Mouse (Mus musculus): ENCODE measurements at regions not wholly inside any gene's neighbourhood (a gene's known extent, or its start where the extent isn't known, plus 50 kb on each side); places are given as distances from the start of the nearest gene placed in this dataset.
"Not testable (repeated sequence)": the region's sequence is repeated elsewhere in the genome, so short reads cannot be mapped to it uniquely, and the experiment has no call there.

DNA sequence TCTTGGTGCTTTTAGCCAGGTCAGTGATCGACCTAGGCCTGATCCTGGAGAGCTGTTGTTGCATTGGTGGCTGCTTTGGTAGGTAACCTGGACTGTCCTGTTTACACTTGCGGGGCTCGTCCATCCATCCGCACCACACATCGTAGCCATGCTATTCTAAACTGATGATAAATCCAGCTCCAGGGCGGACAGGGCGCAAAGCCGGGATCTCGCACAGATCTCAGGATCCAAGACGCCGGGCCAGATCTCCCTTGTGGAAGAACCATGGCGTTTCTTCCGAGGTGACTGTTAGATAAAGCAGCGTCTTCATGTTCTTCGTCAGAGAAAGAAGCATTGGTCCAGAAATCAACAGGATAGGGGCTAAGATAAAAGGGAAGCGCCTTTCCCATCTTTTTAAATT lies 115.6 kb downstream of the Sec16b start:
- not testable (repeated sequence) for DNase-seq

- DNase-seq, result no peak
These were observed 126.1 kb downstream of the Sec16b start for GRCm38 (mm10) chr1:157632586-157632985.

DNA sequence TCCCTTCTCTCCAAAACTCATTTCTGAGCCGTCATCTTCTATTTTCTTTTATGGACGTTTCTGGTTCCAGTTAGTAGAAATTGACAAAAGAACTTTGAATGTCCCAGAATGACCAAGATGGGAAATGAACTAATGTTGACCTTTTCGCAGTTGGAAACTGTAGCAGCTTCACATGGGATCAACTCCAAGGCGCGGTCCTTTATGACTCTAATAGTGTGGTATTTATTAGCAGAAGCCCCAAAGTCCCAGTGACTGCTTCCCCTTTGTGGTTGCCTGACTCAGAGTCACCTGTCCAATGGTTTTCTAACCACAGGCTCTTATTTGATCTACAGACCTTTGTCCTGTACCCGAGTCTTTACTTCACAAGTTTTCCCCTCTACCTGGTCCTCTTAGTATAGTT lies 126.9 kb downstream of the Sec16b start:
- no peak for DNase-seq

DNA sequence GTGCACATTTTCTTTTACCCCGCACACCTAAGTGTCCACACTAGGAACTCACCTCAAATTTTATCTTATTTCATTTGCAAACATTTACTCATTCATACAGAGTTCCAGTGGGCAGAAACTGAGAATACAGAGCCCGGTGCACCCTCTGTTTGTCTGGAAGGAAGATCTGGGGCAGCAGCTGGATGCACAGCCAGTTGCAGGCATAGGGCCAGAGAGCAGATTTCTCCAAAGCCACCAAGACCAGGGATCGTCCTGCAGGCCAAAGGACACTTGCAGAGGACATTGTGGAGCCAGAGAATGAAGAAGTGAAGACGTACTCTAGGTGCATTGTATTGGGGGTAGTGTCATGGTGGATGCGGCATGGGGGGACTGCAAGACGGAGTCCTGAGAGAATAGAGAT lies 129.2 kb downstream of the Sec16b start:
- DNase-seq, result no peak

DNA sequence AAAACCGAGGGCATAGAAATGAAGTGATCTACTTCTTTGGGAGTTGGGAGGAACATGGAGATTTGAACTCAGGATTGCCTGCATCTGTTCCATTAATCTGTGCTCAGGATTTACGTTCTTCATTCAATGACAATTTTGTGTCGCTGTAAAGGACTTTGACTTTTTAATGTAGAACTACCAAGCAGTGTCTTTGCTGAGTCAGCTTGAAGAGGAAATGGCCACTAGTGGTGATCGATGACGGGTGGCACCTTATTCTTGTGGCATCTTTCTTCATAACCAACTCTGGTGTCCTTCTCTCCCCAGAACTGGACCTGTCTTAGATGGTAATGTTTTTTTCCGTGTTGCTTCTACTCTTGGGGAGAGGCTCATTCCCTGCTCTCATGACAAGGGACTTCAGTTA lies 137.0 kb downstream of the Sec16b start:
- no peak for DNase-seq

GRCm38 (mm10) chr1:157645682-157646421 lies 139.3 kb downstream of the Sec16b start:
- no peak for DNase-seq

- no peak for DNase-seq
These were observed 148.9 kb downstream of the Sec16b start for GRCm38 (mm10) chr1:157655446-157655845.

- DNase-seq, result no peak
These were observed 163.1 kb downstream of the Sec16b start for GRCm38 (mm10) chr1:157669626-157670025.

DNA sequence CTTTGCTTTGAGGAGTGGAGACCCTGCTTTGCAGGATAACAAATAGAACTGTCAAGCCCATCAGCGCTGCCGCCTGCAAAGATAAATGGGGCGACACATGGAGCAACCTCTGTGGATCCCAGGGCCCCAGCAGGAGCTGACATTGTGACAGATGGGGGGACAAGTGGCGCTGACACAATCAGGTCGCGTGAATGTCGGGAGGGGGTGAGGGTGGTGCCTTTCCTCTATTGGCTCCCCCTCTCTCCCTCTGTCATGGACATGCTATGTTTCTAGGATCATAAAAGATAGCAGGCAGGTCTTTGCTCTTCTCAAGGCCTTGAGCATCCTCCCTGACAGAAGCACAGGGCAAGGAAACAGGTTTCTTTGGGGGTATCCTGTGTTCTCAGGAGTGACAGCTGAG lies 177.8 kb downstream of the Sec16b start:
- peak; percentile 39 for DNase-seq

DNA sequence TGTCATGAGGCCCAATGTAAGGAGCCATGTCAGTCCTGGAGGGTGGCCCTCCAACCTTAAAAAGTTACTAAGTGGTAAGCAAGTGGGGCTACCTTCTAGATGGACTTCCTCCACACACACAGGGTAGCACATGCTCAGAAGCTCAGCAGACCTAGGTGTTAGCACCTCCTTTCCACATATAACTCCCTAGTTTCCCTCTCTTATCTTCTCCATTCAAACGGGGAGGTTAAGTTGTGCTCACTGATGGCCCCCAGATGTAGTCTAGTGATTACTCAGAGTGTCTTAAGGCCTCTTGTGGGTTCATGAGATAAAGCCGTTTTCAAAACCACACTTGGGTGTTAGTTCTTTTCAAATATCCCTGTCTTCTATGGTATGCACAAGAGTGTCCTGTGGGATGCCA lies 188.7 kb downstream of the Sec16b start:
- no peak for DNase-seq

- DNase-seq, result no peak
These were observed 197.1 kb downstream of the Sec16b start for GRCm38 (mm10) chr1:157703639-157704038.

DNA sequence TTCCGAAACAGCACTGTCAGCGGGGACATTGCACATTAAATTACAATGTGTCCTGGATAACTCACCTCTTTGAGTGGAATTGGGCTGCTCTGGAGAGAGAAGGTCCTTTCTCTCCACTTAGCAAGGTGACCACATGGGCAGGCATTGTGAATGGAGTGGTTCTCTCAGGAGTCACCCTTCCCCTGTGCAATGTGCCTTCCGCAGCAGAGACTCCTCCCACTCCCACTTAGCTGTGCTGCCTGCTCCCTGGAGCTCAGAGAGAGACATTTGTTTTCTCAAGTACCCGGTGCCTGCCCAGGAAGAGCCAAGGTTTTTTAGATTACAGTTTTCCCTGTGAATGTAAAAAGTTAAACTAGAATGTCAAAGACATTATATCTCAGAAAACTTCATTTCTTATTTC lies 198.8 kb downstream of the Sec16b start:
- no peak for DNase-seq

DNA sequence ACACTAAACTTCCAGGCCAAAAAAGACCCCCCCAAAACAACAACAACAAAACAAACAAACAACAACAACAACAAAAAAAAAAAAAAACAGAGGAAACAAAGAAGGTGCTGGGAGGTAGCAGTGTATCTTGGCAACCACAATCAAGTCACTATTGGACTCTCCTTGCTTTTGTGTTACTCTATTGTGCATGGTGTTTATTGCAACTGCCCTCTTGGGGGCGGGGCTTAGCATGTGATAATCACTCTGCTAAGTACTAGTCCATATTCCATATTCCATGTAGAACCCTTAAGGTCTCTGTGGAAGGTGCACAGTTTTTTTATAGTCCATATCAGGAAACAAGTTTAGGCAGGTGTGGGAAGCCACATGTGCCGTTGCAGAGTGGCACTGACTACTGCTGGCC lies 200.7 kb downstream of the Sec16b start:
- no peak for DNase-seq

DNA sequence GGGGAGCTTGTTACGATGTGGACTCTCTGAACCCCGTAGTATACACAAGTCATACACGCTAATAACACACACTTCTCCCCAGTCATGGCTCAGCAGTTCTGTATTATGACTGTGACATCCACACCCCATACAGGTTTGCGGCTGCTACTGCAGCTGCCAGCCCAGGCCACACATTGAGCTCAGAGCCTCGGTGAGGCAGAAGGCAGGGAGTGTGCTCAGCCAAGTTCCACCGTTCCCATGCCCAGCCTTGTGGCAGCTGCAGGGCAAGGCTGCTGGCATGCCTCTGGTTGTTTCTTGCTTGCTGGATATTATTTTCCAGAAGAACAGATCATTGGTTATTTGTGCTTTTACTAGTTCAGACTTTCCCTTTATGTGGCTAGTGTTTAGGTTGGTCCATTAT lies 202.6 kb downstream of the Sec16b start:
- no peak for DNase-seq

- no peak for DNase-seq
These were observed 204.3 kb downstream of the Sec16b start for GRCm38 (mm10) chr1:157710870-157711269.

GRCm38 (mm10) chr1:157712519-157712918 lies 206.0 kb downstream of the Sec16b start:
- peak; percentile 28 for DNase-seq

GRCm38 (mm10) chr1:157713851-157714250 lies 207.3 kb downstream of the Sec16b start:
- DNase-seq, result no peak

DNA sequence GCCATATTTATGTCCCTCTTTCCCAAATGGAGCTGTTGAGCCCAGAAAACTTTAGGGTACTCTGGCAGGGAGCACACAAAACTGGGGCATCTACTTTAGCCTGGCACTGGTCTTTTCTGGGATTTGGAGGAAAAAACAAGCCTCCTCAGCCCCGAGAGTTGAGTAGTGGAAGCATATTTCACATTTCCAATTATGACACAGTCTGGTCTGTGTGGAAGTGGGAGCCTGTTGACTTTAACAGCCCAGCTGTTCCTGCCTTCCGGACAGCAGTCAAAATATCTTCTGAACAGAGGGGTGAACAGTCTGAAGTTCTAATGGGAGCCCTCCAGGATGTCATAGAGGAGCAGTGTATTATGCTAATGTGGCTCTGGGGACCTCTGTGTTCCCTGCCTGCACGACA lies 209.1 kb downstream of the Sec16b start:
- DNase-seq, result no peak

GRCm38 (mm10) chr1:157717131-157717530 lies 210.6 kb downstream of the Sec16b start:
- no peak for DNase-seq

GRCm38 (mm10) chr1:157721946-157722345 lies 215.4 kb downstream of the Sec16b start:
- no peak for DNase-seq

DNA sequence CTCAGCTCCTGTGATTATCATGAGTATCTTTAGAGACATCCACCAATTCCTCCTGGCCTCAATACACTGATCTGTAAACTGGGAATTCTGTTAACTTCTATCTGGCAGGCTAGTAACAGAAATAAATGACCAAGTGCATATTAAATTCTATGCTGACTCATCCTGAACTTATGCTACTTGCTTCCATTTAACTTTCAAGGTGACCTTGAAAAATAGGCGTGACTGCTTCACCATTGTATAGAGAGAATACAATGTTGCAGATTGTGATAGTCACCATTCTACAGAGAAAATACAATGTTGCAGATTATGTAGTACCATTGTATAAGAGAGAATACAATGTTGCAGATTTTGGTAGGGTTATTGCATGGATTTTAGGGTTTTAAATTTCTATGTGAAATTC lies 224.6 kb downstream of the Sec16b start:
- no peak for DNase-seq

DNA sequence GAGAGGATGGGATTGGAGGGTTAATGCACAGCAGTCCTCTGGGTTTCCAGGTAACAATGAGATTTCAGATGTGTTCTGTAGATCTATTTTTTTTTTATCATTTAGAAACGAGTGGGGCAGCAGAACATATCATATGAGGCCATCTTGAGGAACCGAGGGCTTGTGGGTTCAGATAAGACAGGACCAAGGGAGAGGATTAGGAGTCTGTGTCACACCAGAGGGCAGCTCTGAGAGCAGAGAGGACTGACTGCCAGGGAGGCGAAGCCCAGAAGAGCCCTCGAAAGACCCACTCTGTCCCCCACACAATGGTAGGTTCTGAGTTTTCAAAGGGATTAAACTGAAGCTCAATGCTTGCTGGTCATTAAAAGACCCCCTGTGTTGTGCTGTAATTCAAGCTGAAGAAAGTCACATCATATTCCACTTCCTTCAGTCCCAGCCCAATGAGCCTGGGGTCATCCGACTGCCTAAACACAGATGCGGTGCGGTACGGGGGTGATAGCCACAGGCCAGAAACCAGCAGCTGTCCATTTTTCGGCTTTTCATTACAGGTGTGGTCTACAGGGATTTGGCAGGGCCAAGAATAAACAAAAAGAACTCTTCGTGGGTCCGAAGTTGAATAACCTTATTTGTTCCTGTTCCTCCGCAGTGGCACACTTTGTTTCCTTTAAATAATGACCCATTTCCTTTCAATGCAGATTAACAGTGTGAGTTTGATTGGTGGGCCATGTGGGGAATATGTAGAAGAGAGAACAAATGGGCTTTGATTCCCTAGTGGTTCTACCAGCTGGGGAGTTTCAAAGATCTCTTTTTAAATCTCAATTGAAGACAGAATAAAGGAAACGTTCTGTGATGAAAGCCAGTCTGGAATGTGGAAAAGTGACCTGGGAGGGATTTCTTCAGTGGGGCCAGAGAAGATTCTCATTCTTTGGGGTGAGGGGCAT lies 234.5 kb downstream of the Sec16b start:
- no peak for DNase-seq

GRCm38 (mm10) chr1:157745611-157746010 lies 239.1 kb downstream of the Sec16b start:
- DNase-seq, result peak; percentile 83

DNA sequence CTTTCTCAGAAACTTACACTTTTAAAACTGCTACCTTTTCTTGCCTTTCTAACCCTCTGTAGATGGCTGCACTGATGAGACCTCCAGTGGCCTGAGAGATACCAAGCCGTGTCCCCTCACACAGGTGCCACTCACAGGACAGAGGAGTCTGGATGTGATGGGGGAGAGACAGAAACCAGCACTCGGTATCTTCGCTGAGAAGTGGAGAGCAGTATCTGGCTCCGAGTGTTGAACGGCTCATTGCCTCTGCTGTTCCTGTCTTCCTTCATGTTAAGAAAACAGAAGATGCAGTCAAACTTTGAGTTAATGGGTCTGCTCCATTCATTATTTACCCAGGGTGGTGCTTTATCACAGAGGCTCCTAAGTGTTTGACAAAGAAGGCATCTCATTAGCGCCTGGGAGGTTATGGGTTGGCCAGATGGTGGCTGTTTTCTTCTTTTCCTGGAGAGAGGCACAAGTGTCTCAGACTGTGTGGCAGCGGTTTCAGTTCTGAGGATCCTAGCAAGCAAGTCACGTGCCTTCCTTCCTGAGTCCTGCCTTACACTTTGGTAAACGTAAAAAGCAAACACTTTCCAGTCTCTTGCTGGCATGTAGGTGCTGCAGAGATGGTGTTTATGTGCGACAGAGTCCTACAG lies 248.6 kb downstream of the Sec16b start:
- no peak for DNase-seq

Measured in embryo, embryonic 11 days (tissue).